Mouse (Mus musculus) right cerebral cortex, postnatal 14 days (tissue): Measurements from ENCODE around the gene Prelp.
A peak's percentile ranks its signal among the peaks of the same experiment; 100 is the strongest.

Experiments
- DNase-seq: peaks from one replicate; pipeline ENCODE4 v3.0.0; 2022

The Prelp gene

GRCm38 (mm10) chr1:133891489-133891888 lies 29.7 kb downstream of the Prelp start:
- DNase-seq: no peak

- DNase-seq: peak; percentile 37
These were observed 31.1 kb downstream of the Prelp start for GRCm38 (mm10) chr1:133889949-133890598.

DNA sequence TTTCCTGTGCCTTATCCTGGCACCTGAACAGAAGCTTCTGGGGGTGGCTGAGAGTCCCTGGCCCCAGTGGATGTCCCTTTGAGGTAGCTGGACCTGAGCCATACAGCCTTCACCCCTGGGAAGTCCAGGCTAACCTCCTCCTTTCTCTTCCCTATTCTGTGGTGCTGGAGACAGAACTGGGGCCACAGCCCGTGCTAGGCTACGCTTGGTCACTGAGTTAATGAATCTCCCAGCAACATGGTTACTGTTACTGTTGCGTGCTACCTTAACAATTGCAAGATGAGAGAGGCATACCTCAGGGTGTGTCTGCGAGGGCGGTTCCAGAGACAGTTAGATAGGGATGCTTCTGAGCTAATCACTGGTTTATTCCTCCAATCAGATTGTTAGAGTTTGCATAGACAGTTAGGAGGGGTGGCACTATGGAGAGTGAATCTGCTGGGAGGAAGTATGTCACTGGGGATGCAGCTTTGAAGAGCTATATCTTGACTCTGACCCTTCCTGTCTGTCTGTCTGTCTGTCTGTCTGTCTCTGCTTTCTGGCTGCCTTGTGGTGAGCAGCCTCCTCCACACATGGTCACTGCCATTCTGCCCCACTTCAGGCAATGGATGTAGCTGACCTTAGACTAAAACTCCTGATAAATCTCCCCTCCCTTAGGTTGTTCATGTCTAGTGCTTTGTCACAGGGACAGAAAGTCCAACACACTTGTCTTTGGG lies 33.5 kb downstream of the Prelp start:
- DNase-seq: no peak

DNA sequence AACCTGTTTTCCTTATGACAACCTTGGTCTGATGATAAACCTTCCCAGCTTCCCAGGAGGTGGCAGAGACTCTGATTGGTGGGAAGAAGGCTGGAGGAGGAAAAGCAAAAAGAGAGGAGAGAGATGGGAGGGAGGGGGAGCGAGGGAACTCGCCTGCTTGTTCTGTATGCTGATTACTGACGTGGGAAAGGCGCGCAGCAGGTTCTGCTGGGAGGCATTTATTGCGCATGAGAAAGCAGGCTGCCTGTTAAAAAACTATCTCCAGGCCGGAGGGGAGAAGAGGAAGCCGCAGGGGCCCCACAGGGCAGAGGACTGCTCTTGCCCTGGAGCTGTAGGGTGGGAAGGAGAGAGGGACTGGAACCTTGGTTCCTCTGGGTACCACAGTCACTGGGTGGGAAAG lies 34.2 kb downstream of the Prelp start:
- peak; percentile 61 for DNase-seq

DNA sequence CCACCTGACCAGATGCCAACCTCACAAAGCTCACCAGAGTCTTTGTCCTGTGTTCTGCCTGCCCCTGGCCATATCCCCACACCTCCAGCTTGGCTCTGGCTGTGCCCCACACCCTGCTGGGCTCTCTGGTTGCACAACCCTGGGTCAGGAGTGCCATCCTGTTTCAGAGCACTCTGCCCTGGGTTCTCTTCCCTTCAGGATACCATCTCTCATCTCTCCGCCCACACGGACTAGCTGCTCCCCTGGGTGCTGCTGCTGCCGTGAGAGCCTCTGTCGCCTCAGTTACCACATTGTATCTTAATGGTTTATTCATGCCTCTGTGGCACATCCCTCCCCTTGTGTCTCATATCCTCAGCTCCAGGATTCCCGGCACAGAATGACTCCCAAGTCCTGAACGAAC lies 34.8 kb downstream of the Prelp start:
- peak; percentile 32 for DNase-seq

DNA sequence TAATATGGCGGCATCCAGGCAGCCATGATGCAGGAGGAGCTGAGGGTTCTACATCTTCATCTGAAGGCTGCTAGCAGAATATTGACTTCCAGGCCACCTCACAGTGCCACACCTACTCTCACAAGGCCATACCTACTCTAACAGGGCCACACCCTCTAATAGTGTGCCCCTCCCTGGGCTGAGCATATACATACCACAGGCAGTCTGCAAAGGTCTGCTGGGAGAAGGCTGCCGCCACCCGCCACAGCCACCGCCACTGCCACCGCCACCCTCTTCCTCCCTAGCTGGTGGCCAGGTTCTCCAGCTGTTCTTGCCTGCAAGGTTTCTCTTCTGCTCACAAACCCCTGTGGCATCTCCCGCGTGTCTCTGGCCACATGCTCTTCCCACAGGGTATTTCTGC lies 35.4 kb downstream of the Prelp start:
- DNase-seq: no peak

DNA sequence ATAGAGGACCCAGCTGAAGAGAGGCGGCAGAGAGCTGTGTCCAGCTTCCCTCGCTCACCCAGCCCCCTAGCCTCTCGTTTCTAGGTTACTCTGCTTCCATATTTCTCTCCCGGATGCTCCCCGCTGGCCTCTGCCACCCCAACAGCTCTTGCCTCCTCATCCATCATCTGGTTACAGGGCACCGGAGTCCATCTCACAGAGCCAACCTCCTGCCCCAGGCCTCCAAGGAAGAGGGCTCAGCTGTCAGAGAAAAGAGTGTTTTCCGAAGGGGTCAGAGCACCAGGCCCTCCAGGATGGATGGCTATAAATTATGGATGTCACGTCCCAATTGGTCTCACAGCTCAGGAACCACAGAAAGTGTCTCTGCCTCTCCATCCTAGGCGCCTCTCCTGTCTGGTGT lies 36.5 kb downstream of the Prelp start:
- DNase-seq: no peak

- DNase-seq: no peak
These were observed 37.1 kb downstream of the Prelp start for GRCm38 (mm10) chr1:133884090-133884489.

DNA sequence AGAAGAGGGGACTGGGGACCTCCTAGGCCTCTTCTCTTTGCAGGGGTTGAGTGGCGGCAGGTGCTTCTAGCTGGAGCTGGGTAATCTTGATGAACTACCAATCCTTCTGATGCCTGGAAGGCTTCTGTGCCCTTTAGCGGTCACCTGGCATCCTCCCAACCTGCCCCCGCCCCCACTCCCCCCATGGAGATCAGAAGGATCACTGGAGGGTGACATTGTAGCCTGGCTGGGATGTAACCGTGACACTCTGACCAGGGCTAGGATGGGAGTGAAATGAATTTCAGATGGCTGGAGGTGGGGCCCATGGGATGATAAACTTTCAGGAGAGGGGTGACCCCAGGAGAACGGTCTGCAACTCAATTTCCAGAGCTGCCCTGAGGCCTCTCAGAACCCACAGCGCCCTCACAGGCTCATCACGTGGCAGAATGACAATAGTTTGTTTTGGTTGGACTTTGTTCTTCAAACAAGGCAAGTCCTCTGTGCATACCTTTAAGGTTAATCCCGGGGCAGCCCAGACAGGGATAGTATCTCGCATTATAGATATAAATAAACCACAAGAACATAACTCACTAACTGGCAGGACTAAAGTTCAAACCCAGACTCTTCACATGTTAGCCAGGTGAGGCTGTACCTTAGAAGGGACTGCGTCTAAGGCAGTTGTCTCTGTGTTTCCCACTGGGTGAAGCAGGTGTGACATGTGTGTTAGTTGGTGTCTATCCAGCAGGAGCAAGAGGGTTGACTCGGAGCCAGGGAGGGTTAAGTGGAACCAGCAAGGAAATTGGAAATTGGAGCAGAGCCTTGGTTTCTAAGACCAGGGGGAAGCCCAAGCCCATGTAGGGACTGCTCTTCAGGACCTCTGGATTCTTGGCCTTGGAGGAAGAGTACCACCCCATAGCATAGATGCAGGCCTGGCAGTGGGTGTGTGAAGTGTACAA lies 38.7 kb downstream of the Prelp start:
- DNase-seq: no peak

DNA sequence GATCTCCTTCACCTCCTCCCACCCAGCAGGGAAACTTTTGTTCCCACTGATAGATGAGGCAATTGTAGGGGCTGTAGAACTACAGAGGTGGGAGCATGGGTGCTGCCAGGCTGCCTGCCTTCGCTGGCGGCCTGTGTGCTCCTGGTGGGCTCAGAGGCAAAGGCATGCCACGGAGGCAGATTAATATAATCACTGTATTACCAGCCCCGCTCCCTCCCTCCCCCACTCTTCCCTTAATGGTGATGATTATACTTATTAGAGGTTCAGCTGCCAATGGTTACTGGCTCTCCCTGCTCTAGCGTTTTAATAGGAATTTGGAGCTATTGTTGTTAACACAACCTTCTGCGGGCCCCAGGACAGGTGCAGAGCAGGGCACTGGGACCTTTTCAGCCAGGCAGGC lies 39.4 kb downstream of the Prelp start:
- DNase-seq: no peak

DNA sequence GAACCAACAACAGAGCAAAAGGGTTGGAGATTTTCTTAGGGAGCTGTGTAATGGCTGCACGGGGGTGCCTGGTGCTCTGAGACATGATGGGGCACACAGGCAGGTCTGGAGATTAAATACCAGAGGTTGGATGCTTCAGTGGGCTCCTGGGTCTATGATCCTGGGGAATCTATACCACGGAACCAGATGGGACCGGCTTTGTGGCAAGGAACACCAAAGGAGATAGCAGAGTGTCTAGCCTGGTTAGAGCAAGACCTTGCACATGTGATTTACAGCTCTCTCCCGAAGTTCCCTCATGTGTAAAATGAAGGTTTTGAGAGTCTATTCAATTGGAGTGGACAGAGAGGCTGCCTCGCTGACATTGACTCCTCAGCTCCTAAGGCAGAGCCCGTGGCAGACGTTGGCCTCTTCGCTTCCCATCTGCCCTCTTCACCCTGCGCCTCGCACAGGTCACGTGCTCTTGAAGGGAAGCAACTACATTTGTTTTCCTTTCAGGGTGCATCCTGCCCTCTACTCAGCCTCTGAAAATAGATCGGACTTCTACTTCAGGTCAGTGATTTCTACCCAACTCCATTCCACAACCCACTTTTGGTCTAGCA lies 42.3 kb downstream of the Prelp start:
- DNase-seq: no peak

GRCm38 (mm10) chr1:133876936-133877335 lies 44.3 kb downstream of the Prelp start:
- no peak for DNase-seq

- no peak for DNase-seq
These were observed 48.0 kb downstream of the Prelp start for GRCm38 (mm10) chr1:133873086-133873813.

GRCm38 (mm10) chr1:133871241-133871640 lies 50.0 kb downstream of the Prelp start:
- no peak for DNase-seq

DNA sequence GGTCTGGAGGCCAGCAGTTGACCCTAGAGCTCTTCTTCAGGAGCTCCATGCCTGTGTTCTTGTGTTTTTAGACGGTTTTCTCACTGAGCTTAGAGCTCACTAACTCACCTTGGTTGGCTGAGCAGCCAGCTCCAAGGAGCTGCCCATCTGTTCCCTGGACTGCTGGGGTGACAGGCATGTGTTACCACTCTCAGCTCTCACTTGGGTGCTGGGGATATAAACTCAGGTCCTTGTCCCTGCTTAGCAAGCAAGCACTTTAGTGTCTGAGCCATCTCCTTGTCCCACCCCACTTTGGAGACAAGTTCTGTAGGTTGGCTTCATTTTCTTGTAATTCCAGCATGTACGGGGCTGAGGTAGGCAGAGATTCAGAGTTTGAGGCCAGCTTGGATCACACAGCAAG lies 52.0 kb downstream of the Prelp start:
- DNase-seq: no peak

DNA sequence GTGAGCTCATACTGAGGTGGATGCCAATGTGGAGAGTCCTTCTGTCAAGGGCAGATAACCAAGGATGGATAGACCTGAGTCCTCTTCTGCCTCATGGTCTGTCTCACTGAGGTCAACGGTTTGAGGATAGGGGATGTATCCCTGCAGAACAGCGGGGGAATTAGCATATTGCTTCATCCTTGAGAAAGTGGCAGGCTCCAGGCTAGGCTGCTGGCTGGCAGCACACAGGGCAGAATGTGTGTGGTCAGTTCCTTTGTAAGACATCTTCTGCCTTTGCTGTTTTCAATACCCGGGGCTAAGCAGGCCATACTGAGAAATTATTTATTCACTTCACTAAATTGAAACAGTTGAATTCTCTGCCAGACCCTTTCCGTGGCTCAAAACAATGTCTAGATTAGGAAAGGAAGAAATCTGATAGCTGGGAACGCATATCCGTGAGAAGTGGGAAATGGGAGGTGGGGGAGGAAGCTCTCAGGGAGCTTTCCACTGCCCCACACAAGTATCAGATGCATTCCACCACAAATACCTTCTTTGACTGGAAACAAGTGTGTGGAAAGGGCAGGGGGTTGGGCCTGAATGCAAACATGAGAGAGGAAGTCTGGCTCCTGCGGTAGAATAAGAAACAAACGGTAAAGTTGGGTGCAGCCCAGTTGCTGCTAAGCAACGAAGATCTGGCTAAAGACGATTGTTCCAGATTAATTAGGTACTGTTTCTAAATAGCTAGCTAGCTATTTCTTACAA lies 57.8 kb downstream of the Prelp start:
- no peak for DNase-seq

DNA sequence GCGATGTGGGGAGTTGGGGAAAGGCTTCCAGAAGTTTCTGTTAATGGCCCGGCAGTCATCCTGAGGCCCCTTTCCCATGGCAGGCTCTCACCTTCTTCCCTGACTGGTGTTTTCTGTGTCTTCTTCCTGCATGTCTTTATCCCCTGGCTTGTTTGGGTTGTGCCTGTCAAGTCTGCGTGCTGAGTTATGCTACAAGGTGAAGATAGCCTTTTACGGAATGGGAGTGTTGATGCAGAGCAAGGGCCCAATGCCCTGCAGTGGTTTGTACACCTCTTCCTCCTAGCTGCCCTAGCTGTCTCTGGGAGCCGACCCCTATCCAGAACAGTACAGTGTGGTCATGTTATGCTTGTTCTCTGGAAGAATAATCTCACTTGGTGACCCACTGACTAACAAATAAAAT lies 60.2 kb downstream of the Prelp start:
- no peak for DNase-seq
